Mouse (Mus musculus) right cerebral cortex, postnatal 36 days (tissue): ENCODE results near the gene Slc5a2.

Experiments
- DNase-seq, 2 experiments: peaks; one replicate each; pipeline ENCODE4 v3.0.0; 2022; ENCODE audit warnings: low spot score in 2 of 2, mixed read lengths in 1 of 2

Gene Slc5a2

DNA sequence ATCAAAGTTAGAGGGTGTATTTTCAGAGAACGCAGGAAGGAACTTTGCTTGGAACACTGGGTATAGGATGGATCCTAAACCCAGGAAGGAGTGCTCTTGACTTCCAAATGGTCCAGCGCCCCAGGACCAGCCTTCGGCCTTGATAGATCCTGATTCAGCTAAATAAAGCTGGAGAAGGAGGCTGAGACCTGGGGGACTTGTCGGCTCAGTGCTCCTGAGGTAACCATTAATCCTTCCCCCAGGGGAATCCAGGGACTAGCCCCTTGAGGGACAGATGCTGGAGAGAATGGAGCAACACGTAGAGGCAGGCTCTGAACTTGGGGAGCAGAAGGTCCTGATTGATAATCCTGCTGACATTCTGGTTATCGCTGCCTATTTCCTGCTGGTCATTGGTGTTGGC, at the start of gene Slc5a2:
Slc5a2 (plus strand) TSS at position 247 of the 400 bp plus-strand sequence.
- no peak for DNase-seq

DNA sequence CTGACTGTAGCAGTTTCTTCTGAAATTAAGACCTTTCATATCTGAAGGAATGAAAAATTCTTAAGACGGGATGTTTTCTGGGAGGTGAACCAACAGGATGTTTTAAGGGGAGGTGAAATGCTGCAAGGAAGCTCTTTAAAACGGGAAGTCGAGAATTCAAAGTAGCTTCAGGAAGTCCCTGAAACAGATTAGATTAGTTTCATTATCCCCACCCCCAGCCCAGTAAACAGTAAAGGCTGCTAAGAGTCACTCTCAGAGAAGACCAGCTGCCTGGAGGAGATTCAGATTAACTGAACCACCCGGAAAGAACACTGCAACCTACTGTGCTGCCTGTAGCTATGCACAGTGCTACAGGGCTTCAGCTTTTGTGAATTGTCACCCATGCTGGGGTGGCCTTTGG, 45.5 kb upstream of the Slc5a2 start:
- DNase-seq: no peak

DNA sequence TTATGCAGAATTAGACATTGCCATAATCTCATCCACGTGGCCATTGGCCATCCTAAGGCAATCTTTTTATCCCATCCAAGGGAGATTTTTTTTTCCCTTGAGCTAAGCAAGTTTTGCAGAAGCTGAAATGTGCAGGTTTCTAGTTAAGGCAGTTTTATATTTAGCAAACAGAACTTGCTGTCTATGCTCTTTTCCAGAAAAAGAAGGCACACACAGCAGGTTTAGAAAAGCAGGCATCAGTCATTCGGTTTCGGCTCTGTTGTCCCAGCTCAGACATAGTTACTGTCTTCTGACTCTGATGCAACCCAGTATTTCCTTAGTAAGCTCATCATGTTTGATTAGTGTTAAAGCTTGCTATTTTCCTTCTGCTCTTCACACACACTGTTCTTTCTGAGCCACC, 44.5 kb upstream of the Slc5a2 start:
- no peak for DNase-seq

GRCm38 (mm10) chr7:128231741-128232140, 33.7 kb upstream of the Slc5a2 start:
- DNase-seq: no peak

- DNase-seq: no peak
Measured at GRCm38 (mm10) chr7:128234796-128235195, 30.7 kb upstream of the Slc5a2 start.

DNA sequence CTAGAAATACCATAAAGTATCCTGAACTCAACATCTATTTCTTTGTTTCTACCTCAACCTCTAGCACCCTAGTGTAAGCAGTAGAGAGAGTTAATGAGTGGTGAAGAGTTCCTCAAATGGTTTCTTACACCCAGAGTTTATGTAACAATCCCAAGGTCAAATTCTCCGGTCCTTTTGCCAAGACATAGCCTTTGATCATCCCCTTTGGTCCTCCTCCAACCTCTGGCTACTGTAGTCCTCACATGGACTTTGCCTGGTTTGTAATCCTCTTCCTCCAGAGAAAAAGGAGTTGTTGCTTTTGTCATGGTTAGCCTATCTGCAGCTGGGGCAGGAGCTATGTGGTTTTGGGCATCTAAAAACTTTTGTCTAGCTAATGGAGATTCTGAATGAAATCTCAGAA, 30.0 kb upstream of the Slc5a2 start:
- DNase-seq: no peak

DNA sequence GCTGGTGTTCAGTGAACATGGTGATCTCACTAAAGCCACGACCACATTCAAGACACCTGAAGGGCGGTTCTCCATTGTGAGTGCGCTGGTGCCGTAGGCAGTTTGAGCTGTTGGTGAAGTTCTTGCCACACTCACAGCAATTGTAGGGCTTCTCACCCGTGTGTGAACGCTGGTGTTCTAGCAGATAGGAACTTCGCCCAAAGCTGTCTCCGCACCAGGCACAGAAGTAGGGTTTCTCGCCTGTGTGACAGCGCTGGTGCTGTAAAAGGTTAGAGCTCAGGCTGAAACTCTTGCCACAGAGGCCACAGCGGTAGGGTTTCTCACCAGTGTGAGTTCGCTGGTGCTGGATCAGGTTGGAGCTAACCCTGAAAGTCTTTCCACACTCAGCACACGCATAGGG, 29.0 kb upstream of the Slc5a2 start:
- DNase-seq: no peak

DNA sequence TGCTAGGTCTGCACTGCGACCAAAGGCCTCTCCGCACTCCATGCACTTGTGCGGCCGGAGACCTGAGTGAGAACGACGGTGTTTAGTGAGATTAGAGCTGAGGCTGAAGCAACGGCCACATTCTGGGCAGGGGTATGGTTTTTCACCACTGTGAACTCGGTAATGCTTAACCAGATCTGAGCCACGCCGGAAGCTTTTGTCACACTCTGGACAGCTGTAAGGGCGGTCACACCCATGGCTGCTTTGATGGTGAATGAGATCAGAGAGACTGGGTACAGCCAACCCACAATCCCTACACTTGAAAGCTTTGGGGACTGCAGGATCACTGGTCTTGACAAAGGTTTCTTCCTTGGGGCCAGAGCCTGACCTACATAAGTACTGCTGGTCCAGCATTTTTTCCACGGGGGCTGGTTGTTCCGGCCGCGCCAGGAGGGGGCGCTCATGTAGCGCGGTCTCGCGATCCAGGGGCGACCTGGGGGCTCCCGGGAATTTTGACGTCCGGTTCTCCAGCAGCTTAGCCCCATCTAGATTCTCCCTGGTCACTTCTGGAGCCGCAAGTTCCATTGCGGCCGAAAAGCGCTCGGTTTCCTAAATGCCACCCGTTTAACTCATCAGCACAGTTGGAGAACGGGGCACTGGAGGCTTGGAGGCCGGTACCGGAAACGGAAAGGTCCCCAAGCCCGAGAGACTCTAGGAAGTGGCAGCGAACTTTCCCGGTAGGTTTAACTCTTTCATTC, 28.4 kb upstream of the Slc5a2 start, which contains the start of gene Armc5:
Armc5 (plus strand) TSS at position 487 of the 737 bp plus-strand sequence.
- peak; percentile 71 to 74 for DNase-seq

- no peak for DNase-seq
Measured at GRCm38 (mm10) chr7:128237593-128237926, 27.9 kb upstream of the Slc5a2 start.

- DNase-seq: peak; percentile 98
Measured at GRCm38 (mm10) chr7:128237927-128238778, 27.3 kb upstream of the Slc5a2 start, which contains the start of gene 9130023H24Rik. Gene 9130023H24Rik (minus strand): TSS chr7:128238031.

- DNase-seq: no peak
Measured at GRCm38 (mm10) chr7:128238991-128239390, 26.5 kb upstream of the Slc5a2 start.

DNA sequence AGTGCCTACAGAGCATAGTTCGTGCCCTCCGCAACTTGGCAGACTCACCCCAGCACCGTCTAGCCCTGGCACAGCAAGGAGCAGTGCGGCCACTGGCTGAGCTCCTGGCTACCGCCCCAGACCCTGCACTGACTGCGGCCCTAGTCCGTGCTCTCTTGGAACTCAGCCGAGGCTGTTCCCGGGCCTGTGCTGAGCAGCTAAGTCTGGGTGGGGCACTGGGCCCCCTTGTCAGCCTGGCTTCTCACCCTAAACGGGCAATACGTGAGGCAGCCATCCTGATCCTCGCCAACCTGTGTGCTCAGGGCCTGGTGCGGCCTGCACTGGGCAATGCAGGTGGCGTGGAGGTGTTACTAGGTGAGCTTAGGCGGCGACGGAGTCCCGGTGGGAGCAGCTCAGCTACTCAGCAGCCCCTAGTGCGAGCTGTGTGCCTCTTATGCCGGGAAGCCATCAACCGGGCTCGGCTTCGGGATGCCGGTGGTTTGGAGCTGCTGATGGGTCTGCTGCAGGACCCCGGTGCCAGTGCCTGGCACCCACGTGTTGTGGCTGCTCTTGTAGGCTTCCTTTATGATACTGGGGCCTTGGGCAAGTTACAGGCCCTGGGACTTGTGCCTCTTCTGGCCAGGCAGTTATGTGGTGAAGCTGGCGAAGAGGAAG, 25.2 kb upstream of the Slc5a2 start:
- no peak for DNase-seq

GRCm38 (mm10) chr7:128242331-128242730, 23.1 kb upstream of the Slc5a2 start:
- DNase-seq: no peak

GRCm38 (mm10) chr7:128243921-128244320, 21.5 kb upstream of the Slc5a2 start:
- DNase-seq: no peak

- DNase-seq: no peak
Measured at GRCm38 (mm10) chr7:128244410-128245025, 20.9 kb upstream of the Slc5a2 start.

GRCm38 (mm10) chr7:128245547-128245946, 19.9 kb upstream of the Slc5a2 start:
- no peak for DNase-seq

GRCm38 (mm10) chr7:128246496-128247391, 18.7 kb upstream of the Slc5a2 start, which contains the start of gene Tgfb1i1:
Gene Tgfb1i1 (plus strand): TSS chr7:128246812.
- peak in 1 of 2 experiments; percentile 50 for DNase-seq

- DNase-seq: peak; percentile 73 to 85
Measured at GRCm38 (mm10) chr7:128247443-128247842, 18.0 kb upstream of the Slc5a2 start.

DNA sequence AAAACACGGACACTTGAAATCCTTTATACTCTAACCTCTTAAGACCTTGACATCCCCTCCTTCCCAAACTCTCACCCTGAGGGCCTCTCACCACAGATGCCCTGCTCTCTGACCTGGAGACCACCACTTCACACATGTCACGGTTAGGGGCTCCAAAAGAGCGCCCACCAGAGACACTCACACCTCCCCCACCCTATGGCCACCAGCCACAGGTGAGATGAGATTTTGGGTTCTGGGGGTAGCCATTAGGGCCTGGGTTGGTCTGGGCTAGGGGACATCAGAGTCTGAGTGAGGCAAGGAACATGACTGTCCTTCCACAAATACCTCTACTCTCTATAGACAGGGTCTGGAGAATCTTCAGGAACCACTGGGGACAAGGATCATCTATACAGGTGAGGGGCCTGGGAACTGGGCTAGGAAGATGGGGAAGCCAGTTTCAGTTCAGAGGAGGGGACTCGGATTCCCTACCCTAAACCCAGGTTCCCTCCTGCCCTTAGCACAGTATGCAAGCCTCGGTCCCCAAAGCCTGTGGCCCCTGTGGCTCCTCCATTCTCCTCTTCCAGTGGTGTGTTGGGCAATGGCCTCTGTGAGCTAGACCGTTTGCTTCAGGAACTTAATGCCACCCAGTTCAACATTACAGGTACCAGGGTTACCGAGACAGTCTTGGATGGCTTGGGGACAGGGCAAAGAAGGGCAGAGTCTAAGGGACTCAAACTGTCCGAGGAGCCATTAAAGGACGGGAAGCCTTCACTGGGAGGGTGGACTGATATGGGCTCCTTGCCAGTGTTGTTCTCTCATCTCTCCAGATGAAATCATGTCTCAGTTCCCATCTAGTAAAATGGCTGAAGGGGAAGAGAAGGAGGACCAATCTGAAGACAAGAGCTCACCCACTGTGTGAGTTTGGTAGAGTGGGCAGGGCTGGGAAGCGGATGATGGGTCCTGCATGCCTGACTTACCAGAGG, 17.1 kb upstream of the Slc5a2 start:
- no peak for DNase-seq

GRCm38 (mm10) chr7:128249998-128250397, 15.5 kb upstream of the Slc5a2 start:
- DNase-seq: no peak
